Mouse (Mus musculus): ENCODE measurements around the gene C3ar1.

The C3ar1 gene

GRCm38 (mm10) chr6:122825923-122826742 is 29.8 kb downstream of the C3ar1 start:
- peak; percentile 47 for DNase-seq (ENCODE audit: low read depth, low spot score)

- DNase-seq (ENCODE audit: low read depth, low spot score): no peak
These were observed 30.8 kb downstream of the C3ar1 start for GRCm38 (mm10) chr6:122825166-122825565.

- DNase-seq (ENCODE audit: low read depth, low spot score): no peak
These were observed 31.9 kb downstream of the C3ar1 start for GRCm38 (mm10) chr6:122824086-122824485.

GRCm38 (mm10) chr6:122821822-122822221 is 34.1 kb downstream of the C3ar1 start:
- no peak for DNase-seq (ENCODE audit: low read depth, low spot score)

- no peak for DNase-seq (ENCODE audit: low read depth, low spot score)
These were observed 34.9 kb downstream of the C3ar1 start for GRCm38 (mm10) chr6:122820799-122821650.

- peak; percentile 16 for DNase-seq (ENCODE audit: low read depth, low spot score)
These were observed 35.7 kb downstream of the C3ar1 start for GRCm38 (mm10) chr6:122820071-122820798.

GRCm38 (mm10) chr6:122819306-122820070 is 36.5 kb downstream of the C3ar1 start, which contains the start of gene Foxj2:
TSS of gene Foxj2 (plus strand) at chr6:122819914.
- DNase-seq (ENCODE audit: low read depth, low spot score): peak; percentile 46

GRCm38 (mm10) chr6:122813640-122814039 is 42.3 kb downstream of the C3ar1 start:
- DNase-seq (ENCODE audit: low read depth, low spot score): no peak

GRCm38 (mm10) chr6:122812716-122813115 is 43.2 kb downstream of the C3ar1 start:
- DNase-seq (ENCODE audit: low read depth, low spot score): no peak

- DNase-seq (ENCODE audit: low read depth, low spot score): peak; percentile 51
These were observed 44.0 kb downstream of the C3ar1 start for GRCm38 (mm10) chr6:122811771-122812600.

GRCm38 (mm10) chr6:122811280-122811652 is 44.7 kb downstream of the C3ar1 start:
- DNase-seq (ENCODE audit: low read depth, low spot score): peak; percentile 75

- peak; percentile 96 for DNase-seq (ENCODE audit: low read depth, low spot score)
These were observed 45.2 kb downstream of the C3ar1 start for GRCm38 (mm10) chr6:122810615-122811279.

- DNase-seq (ENCODE audit: low read depth, low spot score): no peak
These were observed 45.8 kb downstream of the C3ar1 start for GRCm38 (mm10) chr6:122810022-122810614.

- peak; percentile 60 for DNase-seq (ENCODE audit: low read depth, low spot score)
These were observed 51.5 kb downstream of the C3ar1 start for GRCm38 (mm10) chr6:122804418-122804817.

- DNase-seq (ENCODE audit: low read depth, low spot score): peak; percentile 27
These were observed 54.0 kb downstream of the C3ar1 start for GRCm38 (mm10) chr6:122801801-122802514.

GRCm38 (mm10) chr6:122801301-122801800 is 54.6 kb downstream of the C3ar1 start, which contains the start of gene Slc2a3:
TSS of gene Slc2a3 (minus strand) at chr6:122801640.
- peak; percentile 19 for DNase-seq (ENCODE audit: low read depth, low spot score)

GRCm38 (mm10) chr6:122800640-122801300 is 55.2 kb downstream of the C3ar1 start:
- DNase-seq (ENCODE audit: low read depth, low spot score): no peak
